Mouse (Mus musculus): ENCODE measurements around the gene Etl4. TPM values are rescaled to one million over a fixed set of nuclear protein-coding genes. Genes with fewer than 3 reads are reported as not detected.

Gene Etl4
- polyA plus RNA-seq, 1 experiment = 45.6 TPM

- DNase-seq = no peak
- WGBS = 56% methylated on average over 8 of the region's 8 CpGs
- no peak overlapping the region for H3K4me3 ChIP-seq (replicated peaks; ENCODE audit: extremely low read depth, low read depth, low read length)
- no peaks in the 10 kb centered on the region for H3K4me1 ChIP-seq (ENCODE audit: control insufficient read depth, insufficient read depth, low read length)
- TF ChIP-seq POLR2A (IDR thresholded peaks at IDR 0.05; ENCODE audit: borderline replicate concordance, extremely low read depth, low read depth, low read length) = no peak
- TF ChIP-seq CTCF (IDR thresholded peaks at IDR 0.05; ENCODE audit: insufficient read depth, low read length) = no peak
These were observed 586.7 kb downstream of the Etl4 start for GRCm38 (mm10) chr2:20496219-20496800.

GRCm38 (mm10) chr2:20507832-20508723, 598.5 kb downstream of the Etl4 start:
- 51% methylated on average over 6 of the region's 6 CpGs for WGBS
- no peak for TF ChIP-seq CTCF (IDR thresholded peaks at IDR 0.05; ENCODE audit: insufficient read depth, low read length)
- TF ChIP-seq POLR2A (IDR thresholded peaks at IDR 0.05; ENCODE audit: borderline replicate concordance, extremely low read depth, low read depth, low read length) = no peak

GRCm38 (mm10) chr2:20508724-20509052, 599.1 kb downstream of the Etl4 start:
- no peak for DNase-seq
- WGBS = 53% methylated on average over 3 of the region's 3 CpGs
- no peaks in the 10 kb centered on the region for H3K4me1 ChIP-seq (ENCODE audit: control insufficient read depth, insufficient read depth, low read length)
- no peak overlapping the region for H3K4me3 ChIP-seq (replicated peaks; ENCODE audit: extremely low read depth, low read depth, low read length)
- TF ChIP-seq CTCF (IDR thresholded peaks at IDR 0.05; ENCODE audit: insufficient read depth, low read length) (no peak), POLR2A (IDR thresholded peaks at IDR 0.05; ENCODE audit: borderline replicate concordance, extremely low read depth, low read depth, low read length) (no peak)

More at GRCm38 (mm10) chr2:20507832-20508723, 598.5 kb downstream of the Etl4 start:
- Histone ChIP-seq H3K4me3 (replicated peaks; ENCODE audit: extremely low read depth, low read depth, low read length) (no peak overlapping the region), H3K4me1 (ENCODE audit: control insufficient read depth, insufficient read depth, low read length) (no peaks in the 10 kb centered on the region)
- DNase-seq = no peak

- Histone ChIP-seq H3K4me1 (ENCODE audit: control insufficient read depth, insufficient read depth, low read length) (no peaks in the 10 kb centered on the region), H3K4me3 (replicated peaks; ENCODE audit: extremely low read depth, low read depth, low read length) (no peak overlapping the region)
- TF ChIP-seq POLR2A (IDR thresholded peaks at IDR 0.05; ENCODE audit: borderline replicate concordance, extremely low read depth, low read depth, low read length) = no peak
- TF ChIP-seq CTCF (IDR thresholded peaks at IDR 0.05; ENCODE audit: insufficient read depth, low read length) = no peak
- no peak for DNase-seq
- WGBS = 76% methylated on average over 2 of the region's 2 CpGs
These were observed 600.5 kb downstream of the Etl4 start for GRCm38 (mm10) chr2:20510061-20510460.

GRCm38 (mm10) chr2:20516270-20516865, 606.8 kb downstream of the Etl4 start:
- WGBS = 97% methylated on average over 8 of the region's 8 CpGs
- Histone ChIP-seq H3K4me1 (ENCODE audit: control insufficient read depth, insufficient read depth, low read length) (peaks cover 7% of the 10 kb centered on the region; the same call in 1 of the 2 replicates), H3K4me3 (replicated peaks; ENCODE audit: extremely low read depth, low read depth, low read length) (no peak overlapping the region)
- DNase-seq = no peak
- no peak for TF ChIP-seq CTCF (IDR thresholded peaks at IDR 0.05; ENCODE audit: insufficient read depth, low read length)
- TF ChIP-seq POLR2A (IDR thresholded peaks at IDR 0.05; ENCODE audit: borderline replicate concordance, extremely low read depth, low read depth, low read length) = no peak

- DNase-seq = no peak
- H3K4me1 ChIP-seq (ENCODE audit: control insufficient read depth, insufficient read depth, low read length) = peaks cover 10% of the 10 kb centered on the region; the same call in 1 of the 2 replicates
- TF ChIP-seq CTCF (IDR thresholded peaks at IDR 0.05; ENCODE audit: insufficient read depth, low read length) (no peak), POLR2A (IDR thresholded peaks at IDR 0.05; ENCODE audit: borderline replicate concordance, extremely low read depth, low read depth, low read length) (no peak)
- no peak overlapping the region for H3K4me3 ChIP-seq (replicated peaks; ENCODE audit: extremely low read depth, low read depth, low read length)
- 59% methylated on average over 2 of the region's 2 CpGs for WGBS
These were observed 608.3 kb downstream of the Etl4 start for GRCm38 (mm10) chr2:20517853-20518252.

GRCm38 (mm10) chr2:20518506-20518905, 608.9 kb downstream of the Etl4 start:
- no peak for DNase-seq
- Histone ChIP-seq H3K4me3 (replicated peaks; ENCODE audit: extremely low read depth, low read depth, low read length) (no peak overlapping the region), H3K4me1 (ENCODE audit: control insufficient read depth, insufficient read depth, low read length) (peaks cover 10% of the 10 kb centered on the region; the same call in 1 of the 2 replicates)
- TF ChIP-seq CTCF (IDR thresholded peaks at IDR 0.05; ENCODE audit: insufficient read depth, low read length) = no peak
- TF ChIP-seq POLR2A (IDR thresholded peaks at IDR 0.05; ENCODE audit: borderline replicate concordance, extremely low read depth, low read depth, low read length) = no peak
- WGBS = 32% methylated on average over 2 of the region's 2 CpGs

- peaks cover 10% of the 10 kb centered on the region; the same call in 1 of the 2 replicates for H3K4me1 ChIP-seq (ENCODE audit: control insufficient read depth, insufficient read depth, low read length)
- TF ChIP-seq POLR2A (IDR thresholded peaks at IDR 0.05; ENCODE audit: borderline replicate concordance, extremely low read depth, low read depth, low read length) = peak; percentile 57; the same call in 1 of the 2 replicates
- TF ChIP-seq CTCF (IDR thresholded peaks at IDR 0.05; ENCODE audit: insufficient read depth, low read length) = peak; percentile 35; the same call in 1 of the 2 replicates
- 1% methylated on average over 39 of the region's 39 CpGs for WGBS
- DNase-seq = peak; percentile 78
- H3K4me3 ChIP-seq (replicated peaks; ENCODE audit: extremely low read depth, low read depth, low read length) = peak overlapping the region; percentile 47
These were observed 610.0 kb downstream of the Etl4 start for GRCm38 (mm10) chr2:20519447-20520098.

- H3K4me3 ChIP-seq (replicated peaks; ENCODE audit: extremely low read depth, low read depth, low read length) = peak overlapping the region; percentile 47
- no peak for TF ChIP-seq CTCF (IDR thresholded peaks at IDR 0.05; ENCODE audit: insufficient read depth, low read length)
- no peak for TF ChIP-seq POLR2A (IDR thresholded peaks at IDR 0.05; ENCODE audit: borderline replicate concordance, extremely low read depth, low read depth, low read length)
- no peak for DNase-seq
- under 1% methylated on average over 12 of the region's 12 CpGs for WGBS
- peaks cover 10% of the 10 kb centered on the region; the same call in 1 of the 2 replicates for H3K4me1 ChIP-seq (ENCODE audit: control insufficient read depth, insufficient read depth, low read length)
These were observed 610.5 kb downstream of the Etl4 start for GRCm38 (mm10) chr2:20520099-20520475.

All from lung, adult 2 months (tissue).